Mouse (Mus musculus): ENCODE results near the gene Ppp1r2.

DNA sequence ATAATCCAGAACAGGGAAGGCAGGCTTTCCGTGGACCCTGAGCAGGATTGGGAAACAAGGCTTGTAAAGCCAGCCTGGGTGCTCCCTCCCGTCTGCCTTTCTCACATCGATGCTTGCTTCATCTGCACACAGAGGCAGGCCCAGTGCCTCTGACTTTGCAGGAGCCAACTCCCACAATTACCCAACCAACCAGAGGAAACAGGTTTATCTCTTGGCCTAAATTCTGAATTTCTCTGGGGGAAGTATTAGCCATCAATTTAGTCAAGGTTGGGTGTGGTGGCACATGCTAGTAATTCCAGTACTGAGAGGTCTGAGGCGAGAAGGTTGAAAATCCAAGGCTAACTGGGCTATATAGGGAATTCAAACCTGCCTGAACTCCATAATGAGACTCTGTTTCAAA is 64.6 kb downstream of the Ppp1r2 start:
- TF ChIP-seq CTCF (IDR thresholded peaks at IDR 0.05; ENCODE audit: borderline replicate concordance, extremely low read depth, insufficient read depth, insufficient read length) = no peak
- TF ChIP-seq POLR2A (IDR thresholded peaks at IDR 0.05; ENCODE audit: borderline replicate concordance, extremely low read depth, insufficient read depth, insufficient read length, poor library complexity, severe bottlenecking) = no peak
